Mouse (Mus musculus) adrenal gland, postnatal 10 days (tissue): ENCODE data around the gene Tedc1. TPM values are rescaled to one million over a fixed set of nuclear protein-coding genes. Genes with fewer than 3 reads are reported as not detected.

ENCODE experiments used
- DNase-seq: peaks from one replicate; pipeline ENCODE4 v3.0.0; 2021; ENCODE audit warnings: mixed read lengths
- total RNA-seq, 2 experiments: library from RNA; stranded (reverse); gene quantifications; 2 replicates each; pipeline ENCODE4 v1.2.3; 2021

Tedc1 gene
- total RNA-seq, 2 experiments from 2014 or later: 3.1 to 5.4 TPM

DNA sequence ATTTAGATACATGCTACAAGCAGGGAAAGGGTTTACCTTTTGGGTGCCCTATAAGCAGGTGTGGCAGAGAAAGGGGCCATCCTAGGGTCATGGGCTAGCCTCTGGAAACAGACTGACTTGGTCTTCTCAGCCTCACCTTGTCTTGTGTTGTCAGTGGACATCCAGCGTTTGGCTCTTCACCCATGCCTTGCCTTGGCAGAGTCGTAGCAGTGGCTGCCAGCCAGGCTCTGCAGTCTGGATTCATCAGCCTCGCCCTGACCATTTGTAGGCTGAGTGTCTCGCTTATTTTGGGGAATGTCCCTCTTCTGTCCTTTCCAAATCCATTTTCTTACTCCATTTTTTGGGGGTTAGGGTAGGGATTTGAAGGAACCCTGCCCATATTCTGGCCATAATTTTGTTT is 45.1 kb downstream of the Tedc1 start:
- DNase-seq: peak; percentile 63

GRCm38 (mm10) chr12:113202008-113202407 is 45.8 kb downstream of the Tedc1 start:
- no peak for DNase-seq

GRCm38 (mm10) chr12:113203522-113203921 is 47.3 kb downstream of the Tedc1 start:
- DNase-seq: no peak

GRCm38 (mm10) chr12:113205251-113205942 is 49.2 kb downstream of the Tedc1 start:
- DNase-seq: no peak

- peak; percentile 33 for DNase-seq
Measured at GRCm38 (mm10) chr12:113207737-113208136, 51.5 kb downstream of the Tedc1 start.

- no peak for DNase-seq
Measured at GRCm38 (mm10) chr12:113210586-113211378, 54.6 kb downstream of the Tedc1 start.

GRCm38 (mm10) chr12:113211772-113212171 is 55.6 kb downstream of the Tedc1 start:
- DNase-seq: no peak

DNA sequence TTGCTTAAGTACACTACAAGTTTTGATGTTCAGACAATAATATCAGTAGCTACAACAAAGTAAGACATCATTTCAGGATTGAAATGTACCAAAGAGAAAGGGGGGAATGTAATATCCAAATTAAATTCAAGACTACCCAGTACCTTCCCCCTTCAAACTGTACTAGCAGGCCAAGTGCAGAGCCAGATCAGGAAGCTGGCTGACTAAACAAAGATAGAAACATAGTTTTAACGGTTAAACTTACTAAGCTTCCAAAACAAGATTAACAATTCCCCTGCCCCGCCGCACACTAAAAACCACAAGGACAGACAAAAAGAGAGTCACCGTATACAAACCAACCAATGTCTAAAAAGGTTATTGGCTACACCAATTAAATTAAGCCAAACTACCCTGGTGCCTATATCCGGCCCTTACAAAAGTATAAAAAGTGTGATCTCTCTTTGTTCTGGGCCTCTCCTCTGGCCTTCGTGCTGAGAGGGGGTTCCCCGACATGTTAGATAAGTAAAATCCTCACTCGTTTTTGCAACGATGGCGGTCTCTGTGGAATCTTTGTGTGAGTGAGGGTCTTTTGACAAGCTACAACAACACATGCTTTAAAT is 56.2 kb downstream of the Tedc1 start:
- no peak for DNase-seq

DNA sequence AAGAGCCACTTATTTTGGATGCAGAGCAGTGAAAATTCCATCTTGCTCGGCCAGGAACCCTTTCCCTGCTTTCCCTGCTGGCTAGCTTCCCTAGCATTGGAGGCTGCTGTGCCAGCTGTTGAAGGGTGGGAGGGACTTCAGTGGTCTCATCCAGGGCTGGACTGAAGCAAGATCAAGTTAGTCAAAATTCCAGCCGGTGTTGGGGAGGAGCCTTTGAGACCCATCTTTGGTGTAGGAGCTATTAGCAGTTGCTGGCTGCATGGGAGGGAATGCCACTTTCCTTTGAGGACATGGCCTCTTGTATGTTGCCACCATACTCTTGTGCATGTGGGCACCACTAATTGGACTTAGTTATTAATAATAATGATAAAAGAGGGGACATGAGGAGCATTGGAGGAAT is 57.0 kb downstream of the Tedc1 start:
- no peak for DNase-seq

DNA sequence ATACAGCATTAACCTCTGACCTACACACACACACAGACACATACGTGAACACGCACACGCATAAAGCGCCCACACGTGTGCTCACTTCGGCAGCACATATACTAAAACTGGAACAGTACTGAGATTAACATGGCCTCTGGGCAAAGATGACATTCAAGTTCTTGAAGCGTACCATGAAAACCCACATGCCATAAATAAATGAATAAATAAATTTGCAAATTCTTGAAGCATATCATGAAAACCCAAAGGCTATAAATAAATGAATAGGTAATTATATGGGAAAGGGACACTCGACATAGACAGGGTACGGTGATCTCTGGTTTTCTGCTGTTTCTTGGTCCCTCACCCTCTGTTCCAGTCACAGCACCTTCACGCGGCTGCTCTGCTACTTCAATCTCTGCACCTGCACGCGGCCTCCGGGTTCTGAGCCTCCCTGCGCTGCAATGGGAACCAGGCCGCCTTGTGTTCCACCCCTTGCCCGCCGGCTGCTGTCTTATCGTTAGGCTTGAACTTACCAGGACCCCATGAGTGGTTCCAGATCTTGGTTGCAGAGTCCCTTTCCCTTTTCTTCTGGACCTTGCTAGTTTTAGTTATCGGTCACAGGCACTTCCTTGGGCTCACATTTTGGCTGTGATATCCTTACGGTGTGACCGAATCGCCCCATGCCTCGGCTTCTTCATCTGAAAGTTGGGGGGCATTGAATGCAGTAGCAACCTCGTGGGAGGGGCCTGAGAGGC is 58.0 kb downstream of the Tedc1 start:
- no peak for DNase-seq

GRCm38 (mm10) chr12:113214972-113215666 is 58.9 kb downstream of the Tedc1 start:
- DNase-seq: no peak

Other genes starting within 250 kb of the Tedc1 start
- gene Jag2, start 226.6 kb upstream of the Tedc1 start, total RNA-seq: 10 to 100 TPM; 13.2 to 23.1 TPM
- gene Nudt14, start 214.3 kb upstream of the Tedc1 start, total RNA-seq: 10 to 100 TPM; 46.9 to 50.2 TPM
- 10 to 100 TPM; 16.9 to 28.1 TPM for gene Btbd6, start 179.9 kb upstream of the Tedc1 start, total RNA-seq
- 10 to 100 TPM; 40.1 to 55.3 TPM for gene Brf1, start 155.7 kb upstream of the Tedc1 start, total RNA-seq
- 10 to 100 TPM; 30.3 to 37.1 TPM for gene Pacs2, start 141.9 kb upstream of the Tedc1 start, total RNA-seq
- not detected for gene Tex22, start 81.9 kb upstream of the Tedc1 start, total RNA-seq
- 10 to 100 TPM; 78.1 to 85.9 TPM for gene Mta1, start 58.1 kb upstream of the Tedc1 start, total RNA-seq
- 100 to 1,000 TPM; 184 to 199 TPM for gene Crip2, start 16.2 kb upstream of the Tedc1 start, total RNA-seq
- 100 to 1,000 TPM; 151 to 176 TPM for gene Crip1, start 10.1 kb upstream of the Tedc1 start, total RNA-seq
- gene Tmem121, start 29.5 kb downstream of the Tedc1 start, total RNA-seq: 1 to 10 TPM; 3.0 to 3.1 TPM